Mouse (Mus musculus) midbrain, postnatal 0 days (tissue): Measurements from ENCODE around the gene Cd3e. TPM values are rescaled to one million over a fixed set of nuclear protein-coding genes. Genes with fewer than 3 reads are reported as not detected.
A peak's percentile ranks its signal among the peaks of the same experiment; 100 is the strongest.

Source experiments
- ATAC-seq: fragments of 200-750 bp; cut with Nextera tagmentation; 2 replicates; pipeline ENCODE4 v1.8.0; 2017; ENCODE audit warnings: moderate number of reproducible peaks, mild to moderate bottlenecking, moderate TSS enrichment, moderate library complexity; ENCODE audit not compliant: low FRiP score
- DNase-seq: peaks from one replicate; pipeline ENCODE4 v3.0.0-alpha.2; 2015; ENCODE audit warnings: low spot score
- H3K27ac ChIP-seq: fragments of 300-500 bp; sonication (generic); 2 replicates; pipeline ENCODE4 v1.5.1; 2014; ENCODE audit warnings: low read depth, mild to moderate bottlenecking, low read length, mixed read lengths
- H3K27me3 ChIP-seq: fragments of 300-500 bp; sonication (generic); 2 replicates; pipeline ENCODE4 v1.6.1; 2014; ENCODE audit warnings: low read length, control low read depth, mixed read lengths; ENCODE audit not compliant: insufficient read depth
- H3K36me3 ChIP-seq: fragments of 300-500 bp; sonication (generic); 2 replicates; pipeline ENCODE4 v1.6.1; 2014; ENCODE audit warnings: low read length, control low read depth, mixed read lengths; ENCODE audit not compliant: insufficient read depth
- H3K4me1 ChIP-seq: fragments of 300-500 bp; sonication (generic); 2 replicates; pipeline ENCODE4 v1.6.1; 2014; ENCODE audit warnings: mild to moderate bottlenecking, control low read depth, antibody characterized with exemption, low read length, mixed read lengths; ENCODE audit not compliant: insufficient read depth
- H3K4me2 ChIP-seq: fragments of 300-500 bp; sonication (generic); 2 replicates; pipeline ENCODE4 v1.6.1; 2014; ENCODE audit warnings: low read depth, mild to moderate bottlenecking, low read length, mixed read lengths; ENCODE audit not compliant: poor library complexity, severe bottlenecking
- H3K4me3 ChIP-seq: fragments of 300-500 bp; sonication (generic); 2 replicates; pipeline ENCODE4 v1.5.1; 2014; ENCODE audit warnings: low read depth, mild to moderate bottlenecking, low read length, moderate library complexity
- H3K9ac ChIP-seq: fragments of 300-500 bp; sonication (generic); replicated peaks from 2 replicates; pipeline ENCODE4 v1.6.1; 2014; ENCODE audit warnings: mild to moderate bottlenecking, low read length, moderate library complexity, mixed read lengths; ENCODE audit not compliant: poor library complexity, severe bottlenecking
- H3K9me3 ChIP-seq: fragments of 300-500 bp; sonication (generic); 2 replicates; pipeline ENCODE4 v1.6.1; 2016; ENCODE audit warnings: low read length, control low read depth
- CTCF ChIP-seq: IDR thresholded peaks from 2 replicates; pipeline ENCODE4 v1.5.1; 2016; ENCODE audit warnings: antibody characterized with exemption, mild to moderate bottlenecking
- WGBS: fragments of 180-500 bp; shearing (Covaris S2); extraction: QIAGEN DNeasy Blood & Tissue Kit; methylation state at CpG from one replicate; pipeline ENCODE4 v1.1.7; 2014; 5-methylcytosine and 5-hydroxymethylcytosine counted together
- polyA plus RNA-seq: library from polyadenylated mRNA; unstranded; fragments of >200 nt; fragmentation: Nextera tagmentation; extraction: Ambion mirVana; gene quantifications from 2 replicates; pipeline ENCODE4 v1.2.1, GENCODE M21; 2015
- total RNA-seq: library from RNA; depleted of rRNA; stranded (reverse); fragments of >200 nt; gene quantifications from 2 replicates; pipeline ENCODE4 v1.2.3, GENCODE M21; 2014

Cd3e gene
- total and polyA plus RNA-seq, 2 experiments from 2014 or later: 0.15 TPM; not detected in 1

DNA sequence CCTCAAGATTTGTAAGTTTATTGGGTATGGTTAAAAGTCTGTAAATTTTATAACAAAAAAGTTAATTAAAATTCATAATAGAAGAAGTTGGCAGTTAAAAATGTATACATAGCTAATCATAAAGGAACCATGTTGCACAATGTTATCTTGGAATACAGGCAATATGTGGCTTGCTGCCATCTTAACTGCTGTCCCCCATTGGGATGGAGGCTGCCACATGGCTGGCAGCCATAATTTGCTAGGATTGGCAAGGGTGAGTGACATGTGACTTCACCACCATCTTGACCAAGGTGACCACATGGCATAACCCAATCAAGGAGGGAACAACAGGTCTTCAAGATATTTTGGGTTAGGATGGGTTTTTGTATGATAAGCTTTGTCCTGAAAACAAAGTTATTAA, 17.2 kb downstream of the Cd3e start:
- H3K9me3 ChIP-seq: no peaks in the 10 kb centered on the region
- ATAC-seq: no peak
- H3K4me2 ChIP-seq: no peak overlapping the region
- H3K4me1 ChIP-seq: no peaks in the 10 kb centered on the region
- no peaks in the 10 kb centered on the region for H3K36me3 ChIP-seq
- no peaks in the 10 kb centered on the region for H3K27me3 ChIP-seq
- no peak overlapping the region for H3K9ac ChIP-seq
- H3K27ac ChIP-seq: no peak overlapping the region
- no peak for TF ChIP-seq CTCF
- no peak for DNase-seq
- no peak overlapping the region for H3K4me3 ChIP-seq

DNA sequence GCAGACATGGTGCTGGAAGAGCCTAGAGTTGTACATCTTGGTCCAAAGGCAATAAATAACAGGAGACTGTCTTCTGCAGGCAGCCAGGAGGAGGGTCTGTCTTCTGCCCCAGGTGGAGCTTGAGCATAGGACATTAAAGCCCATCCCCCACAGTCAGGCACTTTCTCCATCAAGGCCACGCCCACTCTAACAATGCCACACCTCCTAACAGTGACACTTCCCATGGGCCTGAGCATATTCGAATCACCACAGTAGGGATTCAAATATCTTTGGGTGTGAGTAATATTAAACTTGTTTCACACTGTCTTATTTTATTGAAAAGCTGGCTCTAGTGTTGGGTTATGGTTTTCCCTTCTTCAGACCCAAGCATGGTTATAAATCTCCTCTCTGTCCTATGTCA, 17.6 kb downstream of the Cd3e start:
- H3K9me3 ChIP-seq: no peaks in the 10 kb centered on the region
- no peak overlapping the region for H3K9ac ChIP-seq
- no peak overlapping the region for H3K4me3 ChIP-seq
- no peaks in the 10 kb centered on the region for H3K27me3 ChIP-seq
- no peaks in the 10 kb centered on the region for H3K36me3 ChIP-seq
- no peak overlapping the region for H3K4me2 ChIP-seq
- WGBS: 78% methylated on average over 2 of the region's 2 CpGs
- no peak for TF ChIP-seq CTCF
- H3K27ac ChIP-seq: no peak overlapping the region
- H3K4me1 ChIP-seq: no peaks in the 10 kb centered on the region
- ATAC-seq: no peak
- DNase-seq: no peak

DNA sequence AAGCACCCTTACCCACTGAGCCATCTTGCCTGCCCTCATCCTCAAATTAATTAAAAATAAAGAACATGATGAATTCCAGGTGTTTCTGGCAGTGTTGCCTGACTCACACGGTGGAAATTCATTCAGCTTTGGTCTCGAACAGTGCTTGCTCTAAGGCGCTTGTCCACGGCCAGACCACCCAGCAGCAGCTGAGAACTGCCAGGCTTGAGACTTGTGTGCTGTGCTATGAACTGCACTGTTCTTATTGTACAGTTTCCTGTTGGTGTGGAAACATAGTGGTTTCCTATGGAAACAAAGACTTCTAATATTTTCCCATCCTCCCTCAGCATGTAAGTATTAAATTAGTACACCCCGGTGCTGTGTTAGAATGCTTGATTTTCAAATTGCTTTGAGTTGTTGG, 22.5 kb downstream of the Cd3e start:
- Histone ChIP-seq H3K4me3 (no peak overlapping the region), H3K4me2 (no peak overlapping the region), H3K27me3 (no peaks in the 10 kb centered on the region), H3K36me3 (no peaks in the 10 kb centered on the region), H3K9ac (no peak overlapping the region), H3K27ac (no peak overlapping the region), H3K4me1 (no peaks in the 10 kb centered on the region), H3K9me3 (no peaks in the 10 kb centered on the region)
- TF ChIP-seq CTCF: no peak
- WGBS: 81% methylated on average over 5 of the region's 5 CpGs
- ATAC-seq (no peak), DNase-seq (no peak)

DNA sequence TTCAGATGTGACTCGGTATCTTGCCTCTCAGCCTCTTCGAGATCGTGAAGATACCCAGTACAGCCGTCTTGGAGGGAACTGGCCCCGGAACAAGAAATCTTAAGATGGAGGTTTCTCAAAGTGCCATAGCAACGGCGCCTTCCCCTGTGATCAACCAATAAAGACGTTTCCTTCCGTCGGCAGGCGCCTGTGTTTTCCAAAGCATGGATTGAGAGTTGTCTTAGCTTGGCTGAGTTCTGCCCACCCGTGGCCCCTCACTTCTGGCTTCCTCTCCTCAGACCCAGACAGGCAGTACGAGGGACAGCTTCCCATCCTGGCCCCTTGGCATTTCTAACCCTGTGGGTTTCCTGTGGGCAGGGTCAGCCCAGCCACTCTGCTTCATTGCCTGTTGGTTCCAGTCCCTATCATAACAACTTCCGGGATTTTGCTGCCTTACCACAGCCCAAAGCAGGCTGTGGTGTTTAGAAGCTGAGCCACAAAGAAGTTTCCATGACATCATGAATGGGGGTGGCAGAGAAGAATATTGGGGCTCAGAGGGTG, 23.1 kb downstream of the Cd3e start:
- Histone ChIP-seq H3K4me3 (no peak overlapping the region), H3K27ac (no peak overlapping the region), H3K36me3 (no peaks in the 10 kb centered on the region), H3K4me2 (peak overlapping the region; percentile 5; the same call in 1 of the 2 replicates), H3K4me1 (no peaks in the 10 kb centered on the region), H3K27me3 (no peaks in the 10 kb centered on the region), H3K9ac (no peak overlapping the region), H3K9me3 (no peaks in the 10 kb centered on the region)
- no peak for TF ChIP-seq CTCF
- DNase-seq (no peak), ATAC-seq (no peak)
- WGBS: 47% methylated on average over 14 of the region's 14 CpGs

DNA sequence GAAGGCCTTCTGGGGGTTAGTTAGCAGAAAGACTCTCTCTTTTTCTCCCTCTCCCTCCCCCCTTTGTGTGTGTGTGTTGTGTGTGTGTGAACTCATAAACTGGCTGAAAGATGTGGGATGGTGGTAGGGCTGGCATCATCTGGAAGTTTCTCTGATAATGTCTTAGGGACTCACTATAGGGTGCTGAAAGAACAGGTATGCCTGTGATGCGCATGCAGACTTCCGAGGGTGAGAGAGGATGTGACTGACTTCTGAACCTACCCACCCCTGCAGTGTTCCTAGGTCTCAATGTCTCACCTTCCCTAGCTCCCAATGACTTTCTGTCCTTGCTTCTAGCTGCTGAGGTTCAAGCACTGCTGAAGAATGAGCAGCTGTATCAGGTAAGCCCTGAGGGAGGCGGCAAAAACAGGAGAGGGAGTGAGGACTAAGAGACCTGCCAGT, 23.7 kb downstream of the Cd3e start:
- Histone ChIP-seq H3K4me1 (no peaks in the 10 kb centered on the region), H3K4me2 (peak overlapping the region; percentile 5; the same call in 1 of the 2 replicates), H3K9ac (no peak overlapping the region), H3K9me3 (no peaks in the 10 kb centered on the region), H3K27ac (no peak overlapping the region), H3K27me3 (no peaks in the 10 kb centered on the region; the same call in 1 of the 2 replicates), H3K4me3 (no peak overlapping the region), H3K36me3 (no peaks in the 10 kb centered on the region)
- TF ChIP-seq CTCF: no peak
- no peak for ATAC-seq
- 75% methylated on average over 3 of the region's 3 CpGs for whole genome bisulfite sequencing
- no peak for DNase-seq

DNA sequence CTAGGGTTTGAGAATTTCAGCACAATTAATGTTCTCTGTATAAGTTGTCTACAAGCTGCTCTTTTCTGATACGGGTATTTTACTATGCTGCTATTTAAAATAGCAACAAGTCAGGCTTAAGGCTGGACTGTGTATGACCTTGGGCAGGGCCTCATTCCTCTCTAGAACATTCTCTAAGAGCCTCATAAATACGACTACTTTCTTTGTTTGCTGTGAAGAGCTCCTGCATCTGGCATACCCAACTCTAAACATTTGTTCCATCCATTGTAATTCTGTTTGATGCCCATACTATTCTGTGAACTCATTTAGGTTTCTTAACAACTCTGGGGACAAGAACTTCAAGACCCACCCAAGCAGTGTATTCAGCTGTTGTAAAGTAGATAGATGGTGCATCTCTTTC, 26.4 kb downstream of the Cd3e start:
- DNase-seq (no peak), ATAC-seq (no peak)
- 81% methylated on average over 2 of the region's 2 CpGs for WGBS
- no peak overlapping the region for H3K4me2 ChIP-seq
- H3K27me3 ChIP-seq: no peaks in the 10 kb centered on the region; the same call in 1 of the 2 replicates
- no peaks in the 10 kb centered on the region for H3K4me1 ChIP-seq
- H3K36me3 ChIP-seq: no peaks in the 10 kb centered on the region
- no peaks in the 10 kb centered on the region for H3K9me3 ChIP-seq
- TF ChIP-seq CTCF: no peak
- no peak overlapping the region for H3K9ac ChIP-seq
- no peak overlapping the region for H3K4me3 ChIP-seq
- H3K27ac ChIP-seq: no peak overlapping the region
